23 mouse cellular contexts compared by ENCODE assay signal in the genomic region with DNA sequence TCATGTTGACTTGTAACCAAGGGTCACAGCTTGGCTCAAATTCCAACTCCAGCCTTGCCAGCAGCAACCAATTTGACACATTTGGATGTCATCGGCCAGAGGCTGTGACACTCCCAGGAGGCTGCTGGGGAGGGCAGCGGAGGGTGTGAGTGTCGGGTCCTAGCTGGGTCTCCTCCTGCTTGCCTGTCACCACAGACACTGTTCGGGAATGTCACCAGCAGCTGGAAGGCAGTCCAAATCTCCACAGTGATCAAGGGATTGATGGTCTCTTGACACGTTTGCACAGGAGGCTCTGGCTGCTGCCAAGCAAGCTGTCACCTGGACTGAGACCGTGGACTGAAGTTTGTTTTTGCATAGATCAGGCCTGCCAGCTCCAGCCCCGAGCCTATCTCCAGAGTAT.
A peak's percentile ranks its signal among the peaks of the same experiment; 100 is the strongest.
DNase-seq lines count a peak whose midpoint lies in the region; ATAC-seq and TF ChIP-seq lines count a peak whose summit lies in the region.
"Had no signal": no experiment of that assay in that cellular context is flagged by ENCODE, and none has a peak within 500 bp of the region (broad histone marks: within the 10 kb centered on the region; RNA-seq: fewer than 3 reads in every experiment).

No protein-coding gene starts in this region.

- ATAC-seq in hindbrain, postnatal 0 days: no peak
- no peak for ATAC-seq in hindbrain, embryonic 14.5 days (ENCODE audit: low FRiP score)
- no peak for ATAC-seq in midbrain, postnatal 0 days (ENCODE audit: low FRiP score)
- ATAC-seq: activated CD4-positive, CD25-positive, alpha-beta regulatory T cell, adult 4 months; CD4-positive, CD25-positive, alpha-beta regulatory T cell, adult 4 months; forebrain, embryonic 13.5 days; forebrain, embryonic 15.5 days; forebrain, postnatal 0 days; Patski had no signal

- no peak overlapping the region for H3K27ac ChIP-seq in hindbrain, postnatal 0 days
- no peak overlapping the region for H3K27ac ChIP-seq in hindbrain, embryonic 14.5 days
- no peak overlapping the region for H3K27ac ChIP-seq in midbrain, postnatal 0 days (ENCODE audit: low read depth, low read length)
- H3K27ac ChIP-seq in midbrain, embryonic 10.5 days (replicated peaks): no peak overlapping the region
- H3K27ac ChIP-seq: embryonic facial prominence, embryonic 10.5 days; embryonic facial prominence, embryonic 12.5 days; forebrain, embryonic 13.5 days; forebrain, embryonic 15.5 days had no signal

- 40% methylated on average over 7 of the region's 7 CpGs for WGBS in hindbrain, postnatal 0 days
- 57% methylated on average over 7 of the region's 7 CpGs for WGBS in hindbrain, embryonic 14.5 days
- 70% methylated on average over 7 of the region's 7 CpGs for WGBS in midbrain, postnatal 0 days
- 81% methylated on average over 7 of the region's 7 CpGs for WGBS in midbrain, embryonic 10.5 days

- H3K9ac ChIP-seq in hindbrain, postnatal 0 days (replicated peaks; ENCODE audit: low read length): no peak overlapping the region
- H3K9ac ChIP-seq in hindbrain, embryonic 14.5 days: no peak overlapping the region
- H3K9ac ChIP-seq in midbrain, postnatal 0 days (replicated peaks; ENCODE audit: low read length, poor library complexity, severe bottlenecking): no peak overlapping the region
- H3K9ac ChIP-seq: embryonic facial prominence, embryonic 12.5 days; forebrain, embryonic 13.5 days; forebrain, embryonic 15.5 days; forebrain, postnatal 0 days had no signal

- H3K4me3 ChIP-seq in hindbrain, postnatal 0 days (ENCODE audit: low read length): no peak overlapping the region
- no peak overlapping the region for H3K4me3 ChIP-seq in hindbrain, embryonic 14.5 days (replicated peaks; ENCODE audit: low read length)
- H3K4me3 ChIP-seq in midbrain, postnatal 0 days (ENCODE audit: low read depth, low read length): no peak overlapping the region
- no peak overlapping the region for H3K4me3 ChIP-seq in midbrain, embryonic 10.5 days
- H3K4me3 ChIP-seq: embryonic facial prominence, embryonic 10.5 days; embryonic facial prominence, embryonic 12.5 days; forebrain, embryonic 13.5 days; forebrain, embryonic 15.5 days had no signal

- TF ChIP-seq CTCF in hindbrain, postnatal 0 days (IDR thresholded peaks at IDR 0.05; ENCODE audit: low read depth): no peak
- TF ChIP-seq CTCF in midbrain, postnatal 0 days (IDR thresholded peaks at IDR 0.05): no peak

- peak; percentile 56 to 61 for DNase-seq in cerebellum, postnatal 10 days
- no peak for DNase-seq in cerebellum, adult 9-10 months
- DNase-seq in hindbrain, postnatal 0 days (ENCODE audit: low spot score): peak; percentile 46
- no peak for DNase-seq in hindbrain, embryonic 14.5 days (ENCODE audit: low spot score)
- DNase-seq in midbrain, postnatal 0 days (ENCODE audit: low spot score): peak; percentile 51
- no peak for DNase-seq in midbrain, embryonic 10.5 days (ENCODE audit: low spot score)
- DNase-seq: adrenal gland, adult 8-10 months; adrenal gland, postnatal 14 days; adrenal gland, postnatal 36 days; B cell, adult 2 months; cerebellum, adult 11-12 months; cerebellum, adult 2 months; cerebellum, adult 9-11 months; cerebellum, postnatal 25 days; forebrain, postnatal 0 days had no signal

- no peaks in the 10 kb centered on the region for H3K36me3 ChIP-seq in hindbrain, postnatal 0 days (ENCODE audit: insufficient read depth, low read length)
- no peaks in the 10 kb centered on the region for H3K36me3 ChIP-seq in hindbrain, embryonic 14.5 days (replicated peaks; ENCODE audit: control insufficient read depth, insufficient read depth)
- H3K36me3 ChIP-seq in midbrain, postnatal 0 days (ENCODE audit: insufficient read depth, low read length): no peaks in the 10 kb centered on the region
- H3K36me3 ChIP-seq in midbrain, embryonic 10.5 days: no peaks in the 10 kb centered on the region
- H3K36me3 ChIP-seq: embryonic facial prominence, embryonic 10.5 days; embryonic facial prominence, embryonic 12.5 days; forebrain, embryonic 15.5 days; G1E had no signal

- peaks cover 17% of the 10 kb centered on the region for H3K4me1 ChIP-seq in hindbrain, postnatal 0 days (ENCODE audit: insufficient read depth, low read length)
- no peaks in the 10 kb centered on the region for H3K4me1 ChIP-seq in hindbrain, embryonic 14.5 days (replicated peaks; ENCODE audit: control insufficient read depth, insufficient read depth, low read length)
- H3K4me1 ChIP-seq in midbrain, postnatal 0 days (ENCODE audit: insufficient read depth, low read length): no peaks in the 10 kb centered on the region
- 0 out of 2 replicates have a peak, but pooled peaks cover 3% of the 10 kb centered on the region for H3K4me1 ChIP-seq in midbrain, embryonic 10.5 days
- H3K4me1 ChIP-seq: embryonic facial prominence, embryonic 12.5 days; forebrain, embryonic 13.5 days had no signal

- no peak overlapping the region for H3K4me2 ChIP-seq in hindbrain, postnatal 0 days (ENCODE audit: low read depth, low read length)
- no peak overlapping the region for H3K4me2 ChIP-seq in hindbrain, embryonic 14.5 days (replicated peaks)
- H3K4me2 ChIP-seq in midbrain, postnatal 0 days (ENCODE audit: low read depth, low read length, poor library complexity, severe bottlenecking): no peak overlapping the region
- H3K4me2 ChIP-seq: embryonic facial prominence, embryonic 12.5 days; forebrain, embryonic 13.5 days; forebrain, embryonic 15.5 days had no signal

- H3K9me3 ChIP-seq in hindbrain, postnatal 0 days (ENCODE audit: low read length): no peaks in the 10 kb centered on the region
- no peaks in the 10 kb centered on the region for H3K9me3 ChIP-seq in hindbrain, embryonic 14.5 days (ENCODE audit: control insufficient read depth, low read length)
- no peaks in the 10 kb centered on the region for H3K9me3 ChIP-seq in midbrain, postnatal 0 days (ENCODE audit: low read length)
- H3K9me3 ChIP-seq in midbrain, embryonic 10.5 days (replicated peaks): no peaks in the 10 kb centered on the region
- H3K9me3 ChIP-seq: embryonic facial prominence, embryonic 10.5 days; embryonic facial prominence, embryonic 12.5 days; forebrain, embryonic 13.5 days; forebrain, embryonic 15.5 days; G1E had no signal

- no peaks in the 10 kb centered on the region for H3K27me3 ChIP-seq in hindbrain, postnatal 0 days (ENCODE audit: insufficient read depth, low read length)
- no peaks in the 10 kb centered on the region for H3K27me3 ChIP-seq in hindbrain, embryonic 14.5 days (ENCODE audit: control insufficient read depth, insufficient read depth, low read length)
- no peaks in the 10 kb centered on the region for H3K27me3 ChIP-seq in midbrain, postnatal 0 days (ENCODE audit: insufficient read depth, low read length)
- no peaks in the 10 kb centered on the region for H3K27me3 ChIP-seq in midbrain, embryonic 10.5 days (ENCODE audit: low read depth, poor library complexity, severe bottlenecking)
- H3K27me3 ChIP-seq: embryonic facial prominence, embryonic 12.5 days; forebrain, embryonic 13.5 days; forebrain, embryonic 15.5 days; Patski had no signal

Comparison
In these comparisons a context has a peak if more than half of its experiments do, and no peak if none do; other contexts are left out.
1. DNase-seq: peak in cerebellum, postnatal 10 days (2 of 2), hindbrain, postnatal 0 days (single experiment) and midbrain, postnatal 0 days (single experiment); none in cerebellum, adult 9-10 months (single experiment), hindbrain, embryonic 14.5 days (single experiment) and midbrain, embryonic 10.5 days (single experiment).